In genomic region chr15:100800914-100801313, GRCm38 (mm10) we compare ENCODE assay signal across 15 mouse cellular contexts.
"Had no signal": no experiment of that assay in that cellular context is flagged by ENCODE, and none has a peak within 500 bp of the region (broad histone marks: within the 10 kb centered on the region; RNA-seq: fewer than 3 reads in every experiment).

No protein-coding gene starts in this region.

- H3K27me3 ChIP-seq: liver, embryonic 13.5 days had no signal

- H3K4me1 ChIP-seq: liver, embryonic 13.5 days had no signal

- H3K9me3 ChIP-seq: liver, embryonic 13.5 days had no signal

- H3K36me3 ChIP-seq: liver, embryonic 13.5 days had no signal

- H3K4me3 ChIP-seq: left cerebral cortex, adult 2 months; liver, embryonic 13.5 days had no signal

- H3K27ac ChIP-seq: kidney, postnatal 0 days; left cerebral cortex, adult 2 months; liver, embryonic 13.5 days had no signal

- DNase-seq: kidney, adult 18-20 months; kidney, adult 9 months; kidney, postnatal 36 days; layer of hippocampus, postnatal 36 days; liver, embryonic 13.5 days; lung, adult 2 months; lung, postnatal 14 days; lung, postnatal 4 days; midbrain, embryonic 14.5 days; right cerebral cortex, postnatal 25 days; thymus, adult 18-20 months; thymus, postnatal 25 days had no signal

- H3K4me2 ChIP-seq: liver, embryonic 13.5 days; midbrain, embryonic 11.5 days had no signal

- H3K9ac ChIP-seq: liver, embryonic 13.5 days had no signal
